8 mouse cellular contexts compared by ENCODE assay signal in genomic region chr2:103760421-103760820, GRCm38 (mm10). TPM values are rescaled to one million over a fixed set of nuclear protein-coding genes. Genes with fewer than 3 reads are reported as not detected.
DNase-seq lines count a peak whose midpoint lies in the region; ATAC-seq and TF ChIP-seq lines count a peak whose summit lies in the region.

No protein-coding gene starts in this region.

- no peak for TF ChIP-seq CTCF in lung, embryonic 14.5 days (IDR thresholded peaks at IDR 0.05; ENCODE audit: low read depth)
- TF ChIP-seq CTCF in brain, embryonic 14.5 days (IDR thresholded peaks at IDR 0.05; ENCODE audit: borderline replicate concordance, extremely low read depth, insufficient read depth, insufficient read length): no peak

- under 1% methylated on average over 12 of the region's 12 CpGs for WGBS in lung, embryonic 14.5 days
- WGBS in heart, embryonic 16.5 days: 0% methylated on average over 12 of the region's 12 CpGs

- no peak for DNase-seq in lung, embryonic 14.5 days
- no peak for DNase-seq in lung, postnatal 4 days
- peak; percentile 20 for DNase-seq in brain, embryonic 14.5 days (ENCODE audit: low read depth)
- DNase-seq in mesoderm, embryonic 11.5 days (ENCODE audit: low read depth, low spot score): peak; percentile 25
- DNase-seq in cerebellum, adult 11 months: no peak
- DNase-seq in thymus, postnatal 14 days: no peak
- DNase-seq in kidney, adult 8-10 months: no peak

- peak; percentile 19; the same call in 1 of the 2 replicates for ATAC-seq in lung, embryonic 14.5 days (ENCODE audit: insufficient read depth)
- ATAC-seq in heart, embryonic 16.5 days (replicated peaks; ENCODE audit: extremely low read depth, insufficient read depth, low FRiP score): peak; percentile 2; the same call in 1 of the 2 replicates

- TF ChIP-seq POLR2A in brain, embryonic 14.5 days (IDR thresholded peaks at IDR 0.05; ENCODE audit: borderline replicate concordance, extremely low read depth, insufficient read depth, insufficient read length, poor library complexity, severe bottlenecking): no peak

- H3K4me3 ChIP-seq in lung, embryonic 14.5 days (ENCODE audit: low read depth, low read length): peak overlapping the region; percentile 73
- peak overlapping the region; percentile 92 for H3K4me3 ChIP-seq in heart, embryonic 16.5 days (ENCODE audit: low read length)

- peaks cover 29% of the 10 kb centered on the region for H3K36me3 ChIP-seq in lung, embryonic 14.5 days (ENCODE audit: insufficient read depth)
- 0 out of 2 replicates have a peak, but pooled peaks cover 2% of the 10 kb centered on the region for H3K36me3 ChIP-seq in heart, embryonic 16.5 days (ENCODE audit: control insufficient read depth, insufficient read depth)

- no peaks in the 10 kb centered on the region for H3K27me3 ChIP-seq in lung, embryonic 14.5 days (ENCODE audit: insufficient read depth, low read length)
- no peaks in the 10 kb centered on the region for H3K27me3 ChIP-seq in heart, embryonic 16.5 days (ENCODE audit: control insufficient read depth, insufficient read depth, low read length)

- H3K9ac ChIP-seq in lung, embryonic 14.5 days: peak overlapping the region; percentile 61
- peak overlapping the region; percentile 76 for H3K9ac ChIP-seq in heart, embryonic 16.5 days (ENCODE audit: low read length)

- peaks cover 6% of the 10 kb centered on the region; the same call in 1 of the 2 replicates for H3K4me1 ChIP-seq in lung, embryonic 14.5 days (ENCODE audit: insufficient read depth)
- peaks cover 7% of the 10 kb centered on the region; the same call in 1 of the 2 replicates for H3K4me1 ChIP-seq in heart, embryonic 16.5 days (ENCODE audit: control insufficient read depth, insufficient read depth, low read length)

- H3K27ac ChIP-seq in lung, embryonic 14.5 days (ENCODE audit: low read depth): peak overlapping the region; percentile 74; the same call in 1 of the 2 replicates
- H3K27ac ChIP-seq in heart, embryonic 16.5 days (ENCODE audit: low read length): peak overlapping the region; percentile 87

- H3K4me2 ChIP-seq in lung, embryonic 14.5 days: peak overlapping the region; percentile 87
- peak overlapping the region; percentile 77 for H3K4me2 ChIP-seq in heart, embryonic 16.5 days (ENCODE audit: low read depth, low read length)

- no peaks in the 10 kb centered on the region for H3K9me3 ChIP-seq in lung, embryonic 14.5 days (ENCODE audit: low read depth, low read length)
- no peaks in the 10 kb centered on the region for H3K9me3 ChIP-seq in heart, embryonic 16.5 days (replicated peaks; ENCODE audit: control insufficient read depth, low read length)

RNA-seq across cellular contexts. Expression of gene Nat10, which starts 0.6 kb away (rescaled TPM):
- 31.7 and 35.6 TPM in 2 replicates for polyA plus RNA-seq in lung, embryonic 14.5 days (2014; fragmentation: Nextera tagmentation; extraction: Ambion mirVana)
- 58.0 and 74.1 TPM in 2 replicates for polyA plus RNA-seq in brain, embryonic 14.5 days (2012; rRNA removed)
- 16.2 and 16.5 TPM in 2 replicates for polyA plus RNA-seq in heart, embryonic 16.5 days (2015; fragmentation: Nextera tagmentation; extraction: Ambion mirVana)

RNA-seq across cellular contexts. Expression of gene Caprin1, which starts 37.0 kb away (rescaled TPM):
- 427 and 438 TPM in 2 replicates for polyA plus RNA-seq in lung, embryonic 14.5 days (2014; fragmentation: Nextera tagmentation; extraction: Ambion mirVana)
- 331 and 389 TPM in 2 replicates for polyA plus RNA-seq in brain, embryonic 14.5 days (2012; rRNA removed)
- polyA plus RNA-seq in heart, embryonic 16.5 days (2015; fragmentation: Nextera tagmentation; extraction: Ambion mirVana): 202 and 209 TPM in 2 replicates

Comparison
In these comparisons a context has a peak if more than half of its experiments do, and no peak if none do; other contexts are left out.
1. DNase-seq: peak in brain, embryonic 14.5 days (single experiment) and mesoderm, embryonic 11.5 days (single experiment); none in lung, embryonic 14.5 days (single experiment), lung, postnatal 4 days (0 of 2), cerebellum, adult 11 months (single experiment), thymus, postnatal 14 days (single experiment) and kidney, adult 8-10 months (0 of 2).